Mouse (Mus musculus): ENCODE data around the gene Srsx. TPM values are rescaled to one million over a fixed set of nuclear protein-coding genes. Genes with fewer than 3 reads are reported as not detected.
"Not testable (repeated sequence)": the region's sequence is repeated elsewhere in the genome, so short reads cannot be mapped to it uniquely, and the experiment has no call there.

Gene Srsx
- polyA plus RNA-seq (2011; ENCODE audit: insufficient read depth, insufficient read length, low read depth, missing spikeins), result not detected in 2 replicates

DNA sequence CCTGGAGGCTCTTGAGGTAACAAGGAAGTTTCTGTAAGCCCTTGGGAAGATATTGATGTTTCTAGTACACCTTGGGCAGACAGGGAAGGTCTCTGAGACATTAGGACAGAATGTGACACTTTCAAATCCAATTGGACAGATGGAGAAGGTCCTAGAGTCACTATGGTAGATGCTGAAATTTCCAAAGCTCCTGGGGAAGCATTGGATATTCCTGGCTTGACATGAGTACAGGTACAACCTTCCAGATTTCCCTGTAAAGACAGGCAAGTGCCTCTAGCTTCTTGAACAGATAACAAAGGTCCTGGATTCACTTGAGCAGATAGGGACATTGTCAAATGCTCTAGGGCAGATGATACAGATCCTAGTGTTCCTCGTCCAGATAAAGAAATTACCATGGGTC lies at the start of gene Srsx:
Srsx (minus strand) TSS at position 101 of the 400 bp plus-strand sequence.
- not testable (repeated sequence) for H3K27me3 ChIP-seq (ENCODE audit: control insufficient read depth, insufficient read depth, low read length, poor library complexity, severe bottlenecking); H3K27ac ChIP-seq (ENCODE audit: insufficient read depth, low read length); H3K4me3 ChIP-seq (ENCODE audit: low read depth, low read length); H3K9ac ChIP-seq (ENCODE audit: low read depth, poor library complexity, severe bottlenecking); H3K9me3 ChIP-seq (replicated peaks; ENCODE audit: control insufficient read depth, insufficient read depth, low read length, poor library complexity, severe bottlenecking); H3K4me1 ChIP-seq (ENCODE audit: control insufficient read depth, insufficient read depth, low read length); H3K36me3 ChIP-seq (ENCODE audit: control insufficient read depth, insufficient read depth, low read length, poor library complexity, severe bottlenecking)

DNA sequence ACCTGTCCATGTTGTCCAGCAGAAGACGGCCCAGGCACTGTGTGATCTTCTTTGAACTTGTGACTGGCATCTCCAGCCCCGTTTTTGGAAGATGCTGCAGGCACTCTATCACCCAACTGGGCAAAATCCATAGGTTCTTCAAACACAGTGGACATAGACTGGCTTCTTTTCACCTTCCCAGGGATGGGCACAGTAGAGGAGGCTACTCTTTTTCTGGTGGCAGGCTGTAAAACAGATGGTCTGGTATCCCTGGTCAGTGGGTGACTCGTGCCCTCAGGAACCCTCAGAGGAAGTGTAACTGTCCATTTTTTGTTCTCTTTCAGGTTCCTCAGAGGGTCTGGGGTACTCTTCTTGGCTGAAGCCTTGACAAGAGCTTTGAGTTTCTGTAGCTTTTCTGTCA lies 24.5 kb upstream of the Srsx start, which contains the start of gene Gm17577:
Gm17577 (minus strand) TSS at position 101 of the 400 bp plus-strand sequence.
- H3K27ac ChIP-seq (ENCODE audit: insufficient read depth, low read length); H3K9me3 ChIP-seq (replicated peaks; ENCODE audit: control insufficient read depth, insufficient read depth, low read length, poor library complexity, severe bottlenecking); H3K9ac ChIP-seq (ENCODE audit: low read depth, poor library complexity, severe bottlenecking); H3K4me3 ChIP-seq (ENCODE audit: low read depth, low read length); H3K27me3 ChIP-seq (ENCODE audit: control insufficient read depth, insufficient read depth, low read length, poor library complexity, severe bottlenecking); H3K36me3 ChIP-seq (ENCODE audit: control insufficient read depth, insufficient read depth, low read length, poor library complexity, severe bottlenecking); H3K4me1 ChIP-seq (ENCODE audit: control insufficient read depth, insufficient read depth, low read length): not testable (repeated sequence)

Other genes starting within 250 kb of the Srsx start
- gene Gm17521, start 192.8 kb downstream of the Srsx start, polyA plus RNA-seq (2011; ENCODE audit: insufficient read depth, insufficient read length, low read depth, missing spikeins), result not detected in 2 replicates
- 4.4 TPM in 2 replicates for gene Cldn34c1, start 119.0 kb downstream of the Srsx start, polyA plus RNA-seq (2011; ENCODE audit: insufficient read depth, insufficient read length, low read depth, missing spikeins)
- gene Gm17577, start 24.4 kb upstream of the Srsx start, polyA plus RNA-seq (2011; ENCODE audit: insufficient read depth, insufficient read length, low read depth, missing spikeins), result not detected in 2 replicates